Mouse (Mus musculus) heart, postnatal 0 days (tissue): ENCODE results near the gene Slc5a3.

ENCODE experiments used
- CTCF ChIP-seq: IDR thresholded peaks from 2 replicates; pipeline ENCODE4 v1.5.1; 2016; ENCODE audit warnings: antibody characterized with exemption, control low read depth, low read depth
- EP300 ChIP-seq: IDR thresholded peaks from 2 replicates; pipeline ENCODE4 v1.6.1; 2016; ENCODE audit warnings: antibody characterized with exemption, low read depth

DNA sequence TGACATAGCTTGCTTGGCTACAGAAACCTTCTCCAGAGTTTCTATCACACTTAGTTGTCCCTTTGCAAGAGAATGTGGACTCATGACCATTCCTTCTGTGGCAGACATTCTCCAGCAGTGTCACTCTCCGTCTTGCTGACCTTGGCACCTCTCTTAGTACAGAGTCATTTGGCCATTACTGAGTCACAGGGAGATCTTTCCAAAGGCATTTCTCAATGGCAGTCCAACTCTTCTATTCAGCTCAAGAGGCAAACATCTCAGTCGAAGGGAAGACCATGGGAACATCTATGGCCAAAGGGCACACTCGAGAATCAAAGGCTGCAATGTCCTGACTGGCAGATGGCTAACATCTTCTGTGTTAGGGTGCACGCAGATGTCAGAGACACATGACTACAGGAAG, 74.4 kb downstream of the Slc5a3 start:
- TF ChIP-seq CTCF (no peak), EP300 (no peak)
